Mouse (Mus musculus): Measurements from ENCODE around the gene Hspa4.
"Not testable (repeated sequence)": the region's sequence is repeated elsewhere in the genome, so short reads cannot be mapped to it uniquely, and the experiment has no call there.

The Hspa4 gene

GRCm38 (mm10) chr11:53308251-53308864, 8.1 kb upstream of the Hspa4 start:
- DNase-seq (ENCODE audit: low read depth in 2 of 2, low spot score in 2 of 2): no peak

- no peak for DNase-seq (ENCODE audit: low read depth in 2 of 2, low spot score in 2 of 2)
Observed at GRCm38 (mm10) chr11:53307558-53308065, 7.4 kb upstream of the Hspa4 start.

DNA sequence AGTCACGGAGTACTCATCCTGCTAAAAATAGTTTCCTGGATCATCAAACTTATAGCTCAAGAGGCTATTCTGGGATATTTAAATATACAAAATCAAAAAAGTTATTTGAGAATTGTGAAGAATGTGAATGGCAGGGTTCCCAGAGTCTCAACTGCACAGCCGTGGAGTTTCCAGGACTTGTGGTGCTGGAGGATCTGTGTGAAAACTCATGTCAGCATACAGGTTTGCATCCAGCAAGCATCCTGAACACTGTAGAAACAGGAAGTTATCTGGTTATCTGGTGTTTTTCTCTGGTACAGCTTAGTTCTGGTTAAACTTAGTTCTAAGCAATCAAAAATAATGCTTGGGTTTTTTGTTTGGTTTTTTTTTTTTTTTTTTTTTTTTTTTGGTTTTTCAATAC, 6.7 kb upstream of the Hspa4 start:
- no peak for DNase-seq (ENCODE audit: low read depth in 2 of 2, low spot score in 2 of 2)

DNA sequence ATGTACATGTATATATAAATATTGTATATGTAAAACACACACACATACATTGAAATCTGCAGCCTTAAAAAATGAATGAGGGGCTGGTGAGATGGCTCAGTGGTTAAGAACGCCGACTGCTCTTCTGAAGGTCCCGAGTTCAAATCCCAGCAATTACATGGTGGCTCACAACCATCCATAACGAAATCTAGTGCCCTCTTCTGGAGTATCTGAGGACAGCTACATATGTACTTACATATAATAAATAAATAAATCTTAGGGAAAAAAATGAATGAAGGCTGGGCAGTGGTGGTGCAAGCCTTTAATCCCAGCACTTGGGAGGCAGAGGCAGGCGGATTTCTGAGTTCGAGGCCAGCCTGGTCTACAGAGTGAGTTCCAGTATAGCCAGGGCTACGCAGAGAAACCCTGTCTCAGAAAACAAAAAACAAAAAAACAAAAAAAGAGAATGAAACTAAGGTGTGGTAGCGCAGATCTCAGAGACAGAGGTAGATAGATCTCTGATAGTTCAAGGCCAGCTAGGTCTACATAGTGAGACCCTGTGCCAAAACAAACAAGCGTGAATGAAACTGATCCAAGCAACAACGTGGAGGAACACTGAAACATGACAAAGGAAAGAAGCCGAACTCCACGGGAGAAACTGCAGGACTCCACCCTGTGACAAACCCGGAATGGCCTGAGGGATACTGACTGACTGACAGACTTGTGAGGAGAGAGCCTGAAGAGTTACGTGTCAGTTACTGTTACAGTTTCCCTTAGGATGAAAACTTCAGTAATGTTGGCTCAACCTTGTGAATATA, 4.0 kb upstream of the Hspa4 start:
- no peak for DNase-seq (ENCODE audit: low read depth in 2 of 2, low spot score in 2 of 2)

GRCm38 (mm10) chr11:53301167-53301515, 884 bp upstream of the Hspa4 start:
- no peak for DNase-seq (ENCODE audit: low read depth in 2 of 2, low spot score in 2 of 2)

DNA sequence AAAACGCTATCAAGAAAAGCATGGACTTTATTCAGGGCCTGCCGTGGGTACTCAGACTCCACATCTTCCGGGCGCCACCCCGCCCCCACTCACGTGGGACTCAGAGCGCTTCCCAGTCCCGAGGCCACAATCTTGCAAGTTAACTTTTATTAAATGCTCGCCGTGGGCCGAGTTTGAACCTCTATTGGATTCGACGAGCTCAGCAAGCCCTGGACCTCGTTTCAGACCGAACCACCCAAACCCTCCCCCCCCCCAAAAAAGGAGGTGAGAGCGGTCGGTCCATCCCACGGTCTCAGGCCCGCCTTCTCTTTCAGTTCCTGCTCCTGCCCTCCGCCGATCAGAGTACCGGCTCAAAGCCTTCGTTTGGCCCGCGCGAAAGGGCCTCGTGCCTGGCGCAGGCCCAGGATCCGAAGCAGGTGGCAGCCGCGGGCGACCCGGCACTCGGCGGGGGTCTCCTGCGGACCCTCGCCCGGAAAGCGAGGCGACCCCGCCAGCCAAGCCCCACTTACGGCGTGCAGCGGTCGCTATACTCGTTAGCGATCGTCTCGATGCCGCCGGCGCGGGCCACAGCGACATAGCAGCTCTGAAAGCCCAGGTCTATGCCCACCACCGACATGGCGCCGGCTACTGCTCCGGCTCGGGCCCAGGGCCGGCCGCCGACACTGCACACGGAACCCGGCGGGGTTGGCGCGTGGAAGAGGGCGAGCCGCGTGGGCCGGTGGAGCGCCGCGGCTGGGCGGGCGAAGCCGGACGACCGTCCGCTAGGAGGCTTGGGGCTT, 517 bp downstream of the Hspa4 start:
- peak; percentile 23 to 54 for DNase-seq (ENCODE audit: low read depth in 2 of 2, low spot score in 2 of 2)

DNA sequence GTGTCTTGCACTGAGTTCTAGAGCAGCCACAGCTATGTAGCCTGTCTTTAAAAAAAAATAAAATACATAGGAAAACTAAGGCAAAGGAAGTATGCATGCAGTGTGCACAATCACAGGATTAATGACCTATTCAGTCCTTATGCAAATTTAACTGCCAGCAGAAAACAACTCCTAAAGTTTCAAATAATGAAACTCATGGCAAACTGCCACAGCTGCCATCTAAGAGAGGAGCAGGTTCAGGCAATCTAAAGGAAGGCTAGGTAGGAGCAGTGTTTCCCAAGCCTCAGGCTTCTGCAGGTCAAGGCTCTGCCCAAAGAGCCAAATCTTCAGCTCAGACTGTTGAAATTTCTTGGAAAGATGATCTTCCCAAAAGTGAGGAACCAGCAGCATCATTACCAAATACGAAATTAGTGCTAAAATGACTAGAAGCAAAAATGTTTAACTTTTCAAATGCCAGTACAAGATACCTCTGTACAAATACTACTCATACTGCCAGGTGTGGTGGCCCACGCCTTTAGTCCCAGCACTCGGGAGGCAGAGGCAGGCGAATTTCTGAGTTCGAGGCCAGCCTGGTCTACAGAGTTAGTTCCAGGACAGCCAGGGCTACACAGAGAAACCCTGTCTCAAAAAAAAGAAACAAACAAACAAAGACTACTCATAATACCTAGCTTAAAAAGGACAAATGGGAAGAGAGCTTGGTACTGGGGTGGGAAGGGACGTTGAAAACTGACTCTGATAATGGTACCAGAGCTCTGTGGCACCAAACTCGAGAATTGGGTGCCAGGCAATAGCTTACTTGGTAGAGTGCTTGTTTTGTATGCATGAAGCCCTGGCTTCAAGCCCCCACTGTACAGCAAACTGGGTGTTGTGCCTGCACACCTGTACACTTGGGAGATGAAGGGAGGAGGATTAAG, 2.1 kb downstream of the Hspa4 start:
- DNase-seq (ENCODE audit: low read depth in 2 of 2, low spot score in 2 of 2): no peak

- no peak for DNase-seq (ENCODE audit: low read depth in 2 of 2, low spot score in 2 of 2)
Observed at GRCm38 (mm10) chr11:53296880-53297279, 3.4 kb downstream of the Hspa4 start.

GRCm38 (mm10) chr11:53294441-53294840, 5.8 kb downstream of the Hspa4 start:
- DNase-seq (ENCODE audit: low read depth in 2 of 2, low spot score in 2 of 2): no peak

DNA sequence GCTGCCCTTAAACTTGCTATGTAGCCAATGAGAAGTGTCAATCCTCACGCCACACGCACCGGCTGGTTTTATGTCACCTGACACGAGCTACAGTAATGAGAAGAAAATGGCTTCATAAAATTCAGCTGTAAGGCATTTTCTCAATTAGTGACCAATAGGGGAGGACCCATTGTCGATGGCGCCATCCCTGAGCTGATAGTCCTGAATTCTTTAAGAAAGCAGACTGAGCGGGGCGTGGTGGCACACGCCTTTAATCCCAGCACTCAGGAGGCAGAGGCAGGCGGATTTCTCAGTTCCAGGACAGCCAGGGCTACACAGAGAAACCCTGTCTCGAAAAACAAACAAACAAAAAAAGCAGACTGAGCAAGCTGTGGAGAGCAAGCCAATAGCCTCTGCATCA, 9.4 kb downstream of the Hspa4 start:
- no peak for DNase-seq (ENCODE audit: low read depth in 2 of 2, low spot score in 2 of 2)

DNA sequence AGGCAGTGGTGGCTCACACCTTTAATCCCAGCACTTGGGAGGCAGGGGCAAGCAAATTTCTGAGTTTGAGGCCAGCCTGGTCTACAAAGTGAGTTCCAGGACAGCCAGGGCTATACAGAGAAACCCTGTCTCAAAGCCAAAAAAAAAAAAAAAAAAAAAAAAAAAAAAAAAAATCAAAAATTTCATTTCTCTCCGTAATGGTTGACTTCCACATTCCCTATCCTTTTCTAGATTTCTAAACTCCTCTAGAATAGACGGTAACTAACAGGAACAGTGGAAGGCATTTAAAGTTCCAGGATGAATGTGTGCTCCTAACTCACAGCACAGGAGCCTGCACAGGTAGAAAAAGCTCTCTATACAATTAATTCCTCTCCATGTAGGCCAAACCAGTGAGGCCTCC, 10.1 kb downstream of the Hspa4 start:
- DNase-seq (ENCODE audit: low read depth in 2 of 2, low spot score in 2 of 2): not testable (repeated sequence)

DNA sequence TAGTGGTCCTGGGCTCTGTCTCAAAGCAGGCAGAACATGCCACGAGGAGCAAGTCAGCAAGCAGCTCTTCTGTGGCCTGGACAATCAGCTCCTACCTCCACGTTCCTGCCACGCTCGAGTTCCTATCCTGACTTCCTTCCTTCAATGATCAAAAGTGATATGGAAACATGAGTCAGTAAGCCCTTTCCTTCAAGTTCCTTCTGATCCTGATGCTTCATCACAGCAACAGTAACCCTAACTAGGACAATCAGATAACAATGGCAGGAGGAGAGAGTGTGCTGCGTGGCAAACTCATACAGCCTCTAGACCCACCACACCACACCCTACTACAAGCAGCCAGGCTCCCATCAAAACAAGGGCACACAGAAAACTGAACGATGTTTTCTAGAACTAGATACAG, 14.4 kb downstream of the Hspa4 start:
- no peak for DNase-seq (ENCODE audit: low read depth in 2 of 2, low spot score in 2 of 2)

DNA sequence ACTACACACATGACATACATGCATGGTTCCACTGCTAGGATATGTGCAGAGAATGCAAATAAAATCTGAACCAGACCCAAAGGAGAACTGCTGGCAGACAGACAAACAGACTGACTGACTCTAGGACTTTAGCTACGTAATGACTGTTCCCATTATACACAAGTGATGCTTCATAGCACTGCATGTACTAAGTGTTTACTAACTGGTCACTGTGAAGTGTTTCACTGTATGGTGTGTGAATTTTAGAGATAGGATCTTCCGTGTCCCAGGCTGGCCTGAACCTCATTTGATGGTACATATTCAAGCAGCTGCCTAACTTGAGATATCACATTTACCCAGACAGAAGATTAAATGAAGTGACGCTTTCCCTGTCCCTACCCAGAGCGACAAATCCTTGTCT, 21.8 kb downstream of the Hspa4 start:
- DNase-seq (ENCODE audit: low read depth in 2 of 2, low spot score in 2 of 2): no peak

DNA sequence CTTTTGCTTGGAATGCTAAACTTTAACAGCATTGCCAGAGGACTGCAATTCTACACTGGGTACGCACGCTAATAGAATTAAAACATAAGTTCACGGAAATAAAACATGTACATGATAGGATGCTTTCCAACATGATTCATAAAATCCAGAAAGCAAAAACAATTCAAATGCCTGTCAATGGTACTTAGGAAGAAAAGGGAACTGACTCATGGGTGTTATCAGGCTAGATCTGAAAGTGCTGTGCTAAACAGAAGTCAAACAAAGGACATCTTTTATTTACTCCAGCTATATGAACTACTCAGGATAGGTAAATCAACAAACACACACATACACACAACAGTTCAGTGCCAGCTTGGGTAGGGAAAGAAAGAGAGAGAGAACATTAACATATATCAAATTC, 24.9 kb downstream of the Hspa4 start:
- DNase-seq (ENCODE audit: low read depth in 2 of 2, low spot score in 2 of 2): no peak

DNA sequence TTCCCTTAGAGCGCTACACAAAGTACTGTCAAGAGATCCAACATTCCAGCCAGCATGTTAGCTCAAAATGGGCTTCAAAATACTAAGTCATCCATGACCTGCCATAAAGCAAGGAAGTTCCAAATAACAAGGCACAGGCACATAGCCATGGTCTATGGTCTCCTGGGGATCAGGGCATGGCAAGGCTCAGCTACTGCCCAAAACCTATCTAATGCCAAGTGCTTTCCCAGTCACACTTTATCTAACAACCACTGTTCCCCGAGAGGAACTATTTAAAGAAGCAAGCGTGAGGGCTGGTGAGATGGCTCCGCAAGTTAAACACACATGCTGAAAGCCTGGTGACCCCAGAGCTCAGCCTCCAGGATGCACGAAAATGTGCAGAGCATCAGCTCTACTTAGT, 26.9 kb downstream of the Hspa4 start:
- DNase-seq (ENCODE audit: low read depth in 2 of 2, low spot score in 2 of 2): no peak

DNA sequence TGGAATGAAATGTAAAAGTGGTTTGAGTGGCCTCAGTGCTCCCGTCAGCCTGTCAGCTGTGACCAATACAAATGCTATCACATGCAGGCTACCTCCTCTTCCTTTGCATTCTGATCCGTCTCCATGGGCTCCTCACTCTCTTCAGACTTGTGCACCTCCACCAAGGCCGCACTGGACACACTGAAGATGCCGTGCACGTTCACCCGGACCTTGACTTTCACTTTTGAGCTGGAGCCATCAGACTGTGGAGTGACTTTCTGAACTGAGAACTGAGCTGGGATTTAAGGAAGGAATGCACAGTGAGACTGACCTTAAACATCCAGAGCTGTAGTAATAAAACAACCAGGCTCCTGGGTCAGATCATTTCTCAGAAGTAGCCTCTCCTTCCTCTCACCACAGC, 30.7 kb downstream of the Hspa4 start:
- no peak for DNase-seq (ENCODE audit: low read depth in 2 of 2, low spot score in 2 of 2)

DNA sequence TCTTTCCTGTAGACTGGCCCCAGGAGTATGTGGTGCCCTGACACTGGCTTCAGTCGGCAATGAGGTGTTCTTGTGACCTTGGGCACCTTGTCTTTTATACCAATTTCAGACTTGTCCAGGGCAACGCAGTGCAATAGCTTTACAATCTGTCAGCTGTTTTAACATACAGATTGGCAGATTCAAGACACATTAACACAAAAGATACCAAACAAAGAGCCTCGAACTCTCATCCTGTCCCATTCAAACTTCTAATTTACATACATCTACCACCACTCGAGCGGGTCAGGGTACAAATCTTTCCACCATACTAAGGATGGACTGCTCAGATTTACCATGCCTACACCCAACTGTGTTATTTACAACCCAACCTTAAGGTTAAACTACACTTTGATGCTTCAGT, 39.7 kb downstream of the Hspa4 start:
- DNase-seq (ENCODE audit: low read depth in 2 of 2, low spot score in 2 of 2): no peak

- DNase-seq (ENCODE audit: low read depth in 2 of 2, low spot score in 2 of 2): no peak
Observed at GRCm38 (mm10) chr11:53260056-53260455, 40.2 kb downstream of the Hspa4 start.

GRCm38 (mm10) chr11:53259047-53259632, 41.1 kb downstream of the Hspa4 start:
- no peak for DNase-seq (ENCODE audit: low read depth in 2 of 2, low spot score in 2 of 2)

DNA sequence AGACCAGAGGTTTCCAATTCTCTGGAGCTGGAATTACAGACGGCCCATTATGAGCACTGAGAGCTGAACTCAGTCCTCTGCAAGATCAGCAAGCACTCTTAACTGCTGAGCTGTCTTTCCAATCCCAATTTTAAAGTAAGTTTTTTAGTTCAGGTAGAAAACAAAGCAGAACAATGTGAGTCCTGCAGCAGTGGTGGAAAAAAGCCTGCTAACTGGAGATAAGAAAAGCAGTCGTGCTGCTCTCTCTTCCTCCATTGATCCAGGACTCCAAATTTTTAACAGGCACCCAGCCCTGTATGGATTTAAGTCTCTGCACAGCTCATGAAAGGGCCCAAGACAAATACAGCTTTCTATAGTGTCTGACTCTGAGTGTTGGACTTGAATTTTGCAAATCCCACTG, 43.3 kb downstream of the Hspa4 start:
- no peak for DNase-seq (ENCODE audit: low read depth in 2 of 2, low spot score in 2 of 2)

- peak; percentile 22 to 57 for DNase-seq (ENCODE audit: low read depth in 2 of 2, low spot score in 2 of 2)
Observed at GRCm38 (mm10) chr11:53254926-53255325, 45.3 kb downstream of the Hspa4 start.
